Mouse (Mus musculus) gastrocnemius, postnatal 4 days (tissue): ENCODE data around the gene Imp3. TPM values are rescaled to one million over a fixed set of nuclear protein-coding genes. Genes with fewer than 3 reads are reported as not detected.
"Not testable (repeated sequence)": the region's sequence is repeated elsewhere in the genome, so short reads cannot be mapped to it uniquely, and the experiment has no call there.

ENCODE experiments used
- DNase-seq, 2 experiments: peaks; one replicate each; pipeline ENCODE4 v3.0.0; 2021 to 2022; ENCODE audit warnings: low spot score in 2 of 2, mixed read lengths in 2 of 2
- long read RNA-seq, 2 experiments: library from polyadenylated mRNA; stranded (forward); transcript quantifications; one replicate each; pipeline ENCODE4 v2.0.0; 2021
- total RNA-seq, 2 experiments: library from RNA; stranded (reverse); gene quantifications; 2 replicates each; pipeline ENCODE4 v1.2.3; 2021

Gene Imp3
- 10 to 100 TPM; 50.3 to 53.7 TPM for total RNA-seq
- long read RNA-seq, experiment 1, transcript Imp3-201 (1 exons, 924 nt), result major isoform, 20 of 21 reads
- long read RNA-seq, experiment 1, partial matches to known transcripts, result 0 of 21 reads
- long read RNA-seq, experiment 1, other reads (novel, unspliced or antisense), result 1 of 21 reads
- long read RNA-seq, experiment 2, transcript Imp3-201 (1 exons, 924 nt), result major isoform, 27 of 28 reads
- long read RNA-seq, experiment 2, partial matches to known transcripts, result 0 of 28 reads
- long read RNA-seq, experiment 2, other reads (novel, unspliced or antisense), result 1 of 28 reads

- DNase-seq, result peak; percentile 63 to 85
Measured at GRCm38 (mm10) chr9:56937223-56938160, at the start of gene Imp3. Gene Imp3 (plus strand): TSS chr9:56937475.

DNA sequence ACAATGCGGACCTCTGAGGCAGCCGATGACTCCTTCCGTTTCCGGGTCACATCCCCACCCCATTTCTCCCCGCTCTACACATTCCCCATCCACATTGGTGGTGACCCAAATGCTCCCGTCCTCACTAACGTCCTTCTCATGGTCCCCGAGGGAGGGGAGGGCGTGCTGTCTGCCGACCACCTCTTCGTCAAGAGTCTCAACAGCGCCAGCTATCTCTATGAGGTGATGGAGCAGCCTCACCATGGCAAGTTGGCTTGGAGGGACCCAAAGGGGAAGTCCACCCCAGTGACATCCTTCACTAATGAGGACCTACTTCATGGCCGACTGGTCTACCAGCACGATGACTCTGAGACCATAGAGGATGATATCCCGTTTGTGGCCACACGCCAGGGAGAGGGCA is 49.7 kb upstream of the Imp3 start:
- no peak for DNase-seq

DNA sequence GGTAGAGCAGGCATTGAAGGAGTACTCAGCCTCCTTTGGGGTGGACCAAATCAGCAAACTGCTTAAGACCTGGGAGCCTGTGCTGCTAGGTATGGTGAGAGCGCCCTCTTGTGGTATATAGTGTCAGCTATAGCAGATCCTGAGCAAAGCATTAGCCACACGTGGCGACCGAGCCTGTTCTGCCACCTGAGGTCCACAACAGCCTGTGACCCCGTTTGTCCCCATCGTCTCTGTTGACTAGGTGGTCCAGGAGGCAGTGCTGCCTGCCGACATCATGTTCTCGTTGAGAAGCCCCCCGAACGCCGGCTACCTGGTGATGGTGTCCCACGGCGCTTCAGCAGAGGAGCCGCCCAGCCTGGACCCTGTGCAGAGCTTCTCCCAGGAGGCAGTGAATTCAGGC is 47.5 kb upstream of the Imp3 start:
- DNase-seq, result peak in 1 of 2 experiments; percentile 74

GRCm38 (mm10) chr9:56890522-56891250 is 46.6 kb upstream of the Imp3 start:
- DNase-seq, result no peak

GRCm38 (mm10) chr9:56891517-56892011 is 45.7 kb upstream of the Imp3 start:
- DNase-seq, result peak in 1 of 2 experiments; percentile 50

DNA sequence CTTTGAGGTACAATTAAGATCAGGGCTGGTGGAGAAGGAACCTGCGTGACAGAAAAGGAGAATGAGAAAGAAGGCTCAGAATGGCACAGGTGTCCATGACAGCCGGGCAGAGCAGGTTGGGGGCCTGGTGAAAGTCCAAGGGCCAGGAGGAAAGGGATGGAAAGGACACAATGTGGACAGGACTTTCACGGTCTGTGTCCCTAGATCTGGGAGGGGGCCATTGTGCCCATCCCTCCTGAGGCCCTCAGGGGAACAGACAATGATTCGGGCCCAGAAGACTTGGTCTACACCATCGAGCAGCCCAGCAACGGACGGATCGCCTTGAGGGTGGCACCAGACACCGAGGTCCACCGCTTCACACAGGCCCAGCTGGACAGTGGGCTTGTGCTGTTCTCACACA is 45.2 kb upstream of the Imp3 start:
- no peak for DNase-seq

GRCm38 (mm10) chr9:56893313-56893712 is 44.0 kb upstream of the Imp3 start:
- DNase-seq, result no peak

DNA sequence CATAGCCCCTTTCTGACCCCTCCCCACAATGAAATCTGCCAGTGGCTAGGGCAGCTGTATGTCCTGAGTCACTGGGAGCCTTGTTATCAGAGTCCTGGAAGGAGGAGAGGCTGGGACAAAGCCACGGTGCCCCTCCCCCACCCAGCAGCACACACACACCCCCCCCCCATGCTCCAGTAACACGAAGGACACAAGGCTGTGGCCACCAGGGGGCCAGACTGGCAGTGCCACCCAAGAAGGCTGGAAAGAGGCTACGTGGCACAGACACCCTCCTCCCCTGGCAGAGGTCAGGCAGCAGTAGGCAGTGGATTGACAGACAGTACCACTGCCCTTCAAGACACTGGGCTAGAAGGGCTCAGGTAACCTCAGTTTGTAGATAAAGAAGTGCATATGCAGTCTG is 43.3 kb upstream of the Imp3 start:
- DNase-seq, result no peak

- DNase-seq, result no peak
Measured at GRCm38 (mm10) chr9:56896779-56897178, 40.5 kb upstream of the Imp3 start.

GRCm38 (mm10) chr9:56899409-56899808 is 37.9 kb upstream of the Imp3 start:
- no peak for DNase-seq

- no peak for DNase-seq
Measured at GRCm38 (mm10) chr9:56900060-56900459, 37.2 kb upstream of the Imp3 start.

DNA sequence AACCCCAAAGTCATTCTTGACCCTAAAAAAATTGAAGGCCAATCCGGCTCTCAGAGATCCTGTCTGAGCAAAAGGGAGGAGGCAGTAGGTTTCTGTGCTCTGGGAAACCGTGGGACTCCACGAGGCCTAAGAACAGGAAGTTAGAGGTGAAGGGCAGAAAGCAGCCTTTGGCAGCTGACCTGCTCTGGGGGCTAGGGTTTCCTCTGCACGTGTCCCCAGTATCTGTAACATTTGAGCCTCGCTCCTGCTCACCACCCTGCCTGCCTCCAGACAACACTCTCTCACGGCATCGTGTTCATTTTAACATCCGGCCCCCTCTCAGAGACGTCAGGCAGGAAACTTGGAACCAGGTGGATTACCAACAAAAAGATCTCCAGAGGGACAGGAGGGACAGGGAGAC is 36.7 kb upstream of the Imp3 start:
- DNase-seq, result no peak

- DNase-seq, result no peak
Measured at GRCm38 (mm10) chr9:56901187-56901586, 36.1 kb upstream of the Imp3 start.

- DNase-seq, result no peak
Measured at GRCm38 (mm10) chr9:56903662-56904061, 33.6 kb upstream of the Imp3 start.

DNA sequence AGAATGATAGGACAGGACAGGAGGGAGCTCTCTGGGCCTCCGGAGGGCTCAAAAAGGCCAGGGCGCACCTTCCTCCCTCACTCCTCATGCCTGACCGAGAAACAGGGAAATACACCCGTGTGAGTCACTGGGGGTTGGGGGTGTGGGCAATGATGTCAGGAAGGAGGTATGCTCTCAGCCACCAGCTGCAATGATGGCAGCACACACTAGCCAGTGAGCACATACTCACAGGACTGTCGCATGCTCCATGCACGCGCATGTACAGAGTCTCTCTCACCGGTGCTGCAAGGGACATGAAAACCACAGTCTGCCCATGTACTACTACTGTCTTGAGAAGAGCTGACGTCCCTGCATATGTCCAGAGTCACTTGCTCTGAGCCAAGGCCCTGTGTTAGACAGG is 29.7 kb upstream of the Imp3 start:
- DNase-seq, result no peak

DNA sequence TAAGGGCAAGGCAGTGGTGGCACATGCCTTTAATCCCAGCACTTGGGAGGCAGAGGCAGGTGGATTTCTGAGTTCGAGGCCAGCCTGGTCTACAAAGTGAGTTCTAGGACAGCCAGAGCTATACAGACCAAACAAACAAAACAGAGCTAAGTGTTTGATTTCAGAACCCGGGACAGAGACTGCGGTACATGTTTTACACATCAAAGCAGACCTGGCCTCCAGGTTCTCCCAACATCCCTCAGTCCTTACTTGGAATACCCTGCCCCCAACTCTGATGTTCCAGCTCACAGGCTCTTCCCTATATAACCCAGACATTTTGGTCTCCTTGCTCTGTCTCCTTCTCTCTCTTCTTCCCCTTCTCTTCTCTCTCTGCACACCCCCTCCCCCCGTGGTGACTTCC is 27.3 kb upstream of the Imp3 start:
- DNase-seq, result not testable (repeated sequence)

DNA sequence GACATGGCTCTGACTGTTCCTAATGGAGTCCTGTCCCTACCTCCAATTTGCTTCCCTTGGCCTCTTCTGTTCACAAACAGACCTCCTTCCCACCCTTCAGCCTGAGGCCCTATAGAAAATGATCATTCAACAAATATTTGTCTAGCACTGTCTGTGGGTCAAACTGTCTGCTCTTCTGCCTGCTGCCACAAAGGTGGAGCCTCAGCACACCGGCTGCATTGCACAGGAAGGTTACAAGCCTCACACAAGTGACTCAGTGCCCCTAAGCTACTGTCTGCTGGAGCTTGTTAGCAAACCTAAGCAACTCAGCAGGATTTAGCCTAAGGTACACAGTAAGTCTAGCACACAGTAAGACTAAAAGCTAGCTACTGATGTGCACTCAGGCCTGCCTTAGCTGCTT is 26.3 kb upstream of the Imp3 start:
- DNase-seq, result no peak

DNA sequence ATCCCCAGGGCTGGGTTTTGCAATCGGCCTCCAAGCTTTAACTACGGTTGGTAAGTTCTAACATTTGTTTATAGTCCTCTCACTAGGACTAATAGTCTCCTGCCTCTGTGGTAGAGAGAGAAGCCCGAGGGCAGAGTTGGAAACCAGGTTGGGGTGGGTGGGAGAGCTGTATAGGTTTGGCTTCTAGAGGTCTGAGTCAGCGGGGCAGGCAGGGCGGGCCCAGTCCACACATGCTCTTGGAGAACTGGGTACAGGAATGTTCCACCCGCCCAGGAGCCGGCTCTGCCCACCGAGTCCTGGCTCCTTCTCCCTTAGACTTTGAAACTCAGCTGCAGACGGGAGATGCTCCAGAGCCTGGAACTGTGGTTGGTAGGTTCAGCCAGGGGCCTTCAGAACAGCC is 23.3 kb upstream of the Imp3 start:
- DNase-seq, result no peak

DNA sequence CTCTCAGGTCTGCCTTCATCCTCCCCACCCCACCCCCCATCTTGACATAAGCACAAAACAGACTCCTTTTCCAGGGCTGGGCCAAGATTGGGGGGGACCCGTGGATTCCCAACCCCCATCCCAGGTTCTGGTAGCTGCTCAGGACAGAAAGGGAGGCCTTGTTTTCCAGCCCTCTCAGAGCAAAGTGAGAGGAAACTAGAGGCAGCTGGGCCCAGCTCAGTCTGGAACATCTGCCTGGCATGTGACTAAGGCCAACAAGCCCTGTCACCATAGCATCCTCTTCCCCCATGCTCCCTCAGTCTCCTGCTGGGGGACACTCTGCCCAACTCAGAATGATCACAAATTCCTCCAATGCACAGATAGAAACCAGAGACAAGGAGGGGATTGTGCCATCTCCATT is 22.2 kb upstream of the Imp3 start:
- no peak for DNase-seq

- no peak for DNase-seq
Measured at GRCm38 (mm10) chr9:56915695-56916410, 21.4 kb upstream of the Imp3 start.

- DNase-seq, result no peak
Measured at GRCm38 (mm10) chr9:56917131-56917530, 20.1 kb upstream of the Imp3 start.
